Mouse (Mus musculus): ENCODE measurements around the gene Mapt.
A peak's percentile ranks its signal among the peaks of the same experiment; 100 is the strongest.

Gene Mapt

GRCm38 (mm10) chr11:104279049-104279448, 47.9 kb downstream of the Mapt start:
- no peak for DNase-seq

GRCm38 (mm10) chr11:104279538-104279937, 48.3 kb downstream of the Mapt start:
- DNase-seq = no peak

GRCm38 (mm10) chr11:104281501-104281900, 50.3 kb downstream of the Mapt start:
- peak; percentile 77 for DNase-seq

- DNase-seq = no peak
Observed at GRCm38 (mm10) chr11:104287113-104287512, 55.9 kb downstream of the Mapt start.

GRCm38 (mm10) chr11:104288835-104289198, 57.6 kb downstream of the Mapt start:
- DNase-seq = peak; percentile 73

- peak; percentile 79 for DNase-seq
Observed at GRCm38 (mm10) chr11:104289199-104290031, 58.2 kb downstream of the Mapt start.

- DNase-seq = no peak
Observed at GRCm38 (mm10) chr11:104292443-104293220, 61.4 kb downstream of the Mapt start.

- DNase-seq = no peak
Observed at GRCm38 (mm10) chr11:104293241-104293640, 62.1 kb downstream of the Mapt start.

- no peak for DNase-seq
Observed at GRCm38 (mm10) chr11:104295145-104295544, 64.0 kb downstream of the Mapt start.

GRCm38 (mm10) chr11:104295656-104296055, 64.5 kb downstream of the Mapt start:
- no peak for DNase-seq

- no peak for DNase-seq
Observed at GRCm38 (mm10) chr11:104297671-104298070, 66.5 kb downstream of the Mapt start.

GRCm38 (mm10) chr11:104302628-104303027, 71.4 kb downstream of the Mapt start:
- no peak for DNase-seq

- no peak for DNase-seq
Observed at GRCm38 (mm10) chr11:104303088-104303960, 72.1 kb downstream of the Mapt start.

- DNase-seq = no peak
Observed at GRCm38 (mm10) chr11:104305711-104306110, 74.5 kb downstream of the Mapt start.

- DNase-seq = no peak
Observed at GRCm38 (mm10) chr11:104306483-104306882, 75.3 kb downstream of the Mapt start.

GRCm38 (mm10) chr11:104307136-104307535, 75.9 kb downstream of the Mapt start:
- no peak for DNase-seq

GRCm38 (mm10) chr11:104309377-104310225, 78.4 kb downstream of the Mapt start:
- DNase-seq = no peak

GRCm38 (mm10) chr11:104310226-104310887, 79.2 kb downstream of the Mapt start:
- DNase-seq = no peak

GRCm38 (mm10) chr11:104311643-104312042, 80.5 kb downstream of the Mapt start:
- DNase-seq = no peak

GRCm38 (mm10) chr11:104315703-104316102, 84.5 kb downstream of the Mapt start:
- peak; percentile 74 for DNase-seq

GRCm38 (mm10) chr11:104316685-104317400, 85.7 kb downstream of the Mapt start:
- DNase-seq = peak; percentile 46

All from kidney, adult 9 months (tissue).